28 mouse cellular contexts compared by ENCODE assay signal in the genomic region with DNA sequence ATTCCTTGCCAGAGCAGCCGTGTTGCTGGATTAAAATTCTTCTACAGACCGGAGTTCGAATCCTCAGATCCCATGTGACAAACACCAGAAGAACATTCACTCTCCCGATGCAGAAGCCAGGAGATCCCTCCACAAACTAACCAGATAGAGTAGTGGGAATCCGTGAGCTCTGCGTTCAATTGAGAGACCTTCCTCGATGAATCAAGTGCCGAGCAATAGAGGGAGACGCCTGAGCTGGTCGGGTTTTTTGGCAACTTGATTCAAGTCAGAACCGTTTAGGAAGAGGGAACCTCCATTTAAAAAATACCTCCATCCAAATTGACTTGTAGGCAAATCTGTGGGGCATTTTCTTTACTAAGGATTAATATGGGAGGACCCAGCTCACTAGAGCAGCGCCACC.
"Had no signal": no experiment of that assay in that cellular context is flagged by ENCODE, and none has a peak within 500 bp of the region (broad histone marks: within the 10 kb centered on the region; RNA-seq: fewer than 3 reads in every experiment).

No protein-coding gene starts in this region.

- H3K27ac ChIP-seq: gastrocnemius, adult 2 months; heart, adult 2 months; hindbrain, embryonic 10.5 days; hindbrain, embryonic 12.5 days; hindbrain, embryonic 14.5 days; intestine, embryonic 15.5 days; layer of hippocampus, adult 2 months; limb, embryonic 13.5 days; limb, embryonic 15.5 days; liver, embryonic 12.5 days; liver, embryonic 14.5 days had no signal

- H3K4me3 ChIP-seq: gastrocnemius, adult 2 months; heart, adult 2 months; heart, embryonic 12.5 days; hindbrain, embryonic 10.5 days; hindbrain, embryonic 12.5 days; intestine, embryonic 15.5 days; layer of hippocampus, adult 2 months; limb, embryonic 13.5 days; limb, embryonic 15.5 days; liver, embryonic 12.5 days had no signal

- H3K4me1 ChIP-seq: heart, embryonic 12.5 days; intestine, embryonic 15.5 days; limb, embryonic 13.5 days; limb, embryonic 15.5 days; liver, embryonic 12.5 days had no signal

- H3K4me2 ChIP-seq: heart, embryonic 12.5 days; hindbrain, embryonic 12.5 days; hindbrain, embryonic 14.5 days; intestine, embryonic 15.5 days; limb, embryonic 13.5 days; limb, embryonic 15.5 days; liver, embryonic 12.5 days had no signal

- DNase-seq: gastrocnemius, adult 2 months; gastrocnemius, postnatal 10 days; gastrocnemius, postnatal 36 days; heart, adult 11 months; heart, adult 2 months; heart, postnatal 10 days; heart, postnatal 4 days; kidney, adult 18-20 months; kidney, adult 8-10 months; kidney, postnatal 10 days; kidney, postnatal 25 days; kidney, postnatal 4 days; layer of hippocampus, adult 9-11 months; layer of hippocampus, postnatal 36 days; left cerebral cortex, postnatal 4 days had no signal

- ATAC-seq: hindbrain, embryonic 16.5 days; inflammation-experienced regulatory T-cells, adult 6 months; intestine, embryonic 15.5 days; intestine, postnatal 0 days; liver, embryonic 12.5 days had no signal

- H3K27me3 ChIP-seq: heart, embryonic 12.5 days; hindbrain, embryonic 12.5 days; intestine, embryonic 15.5 days; limb, embryonic 13.5 days; limb, embryonic 15.5 days; liver, embryonic 12.5 days had no signal

- H3K36me3 ChIP-seq: heart, embryonic 12.5 days; hindbrain, embryonic 10.5 days; hindbrain, embryonic 12.5 days; intestine, embryonic 15.5 days; limb, embryonic 13.5 days; limb, embryonic 15.5 days; liver, embryonic 12.5 days had no signal

- H3K9me3 ChIP-seq: intestine, embryonic 15.5 days; limb, embryonic 15.5 days; liver, embryonic 12.5 days had no signal

- H3K9ac ChIP-seq: heart, embryonic 12.5 days; hindbrain, embryonic 12.5 days; hindbrain, embryonic 14.5 days; intestine, embryonic 15.5 days; limb, embryonic 13.5 days; limb, embryonic 15.5 days; liver, embryonic 12.5 days; liver, embryonic 14.5 days had no signal
